Mouse (Mus musculus) forebrain, embryonic 15.5 days (tissue): ENCODE measurements at regions not wholly inside any gene's neighbourhood (a gene's known extent, or its start where the extent isn't known, plus 50 kb on each side); places are given as distances from the start of the nearest gene placed in this dataset.

Experiments used
- ATAC-seq: fragments of 200-750 bp; cut with Nextera tagmentation; replicated peaks from 2 replicates; pipeline ENCODE4 v1.8.0; 2017; ENCODE audit warnings: mild to moderate bottlenecking, moderate TSS enrichment, moderate library complexity
- H3K27ac ChIP-seq: fragments of 300-500 bp; sonication (generic); replicated peaks from 2 replicates; pipeline ENCODE4 v1.5.1; 2015; ENCODE audit warnings: mild to moderate bottlenecking, inconsistent platforms
- H3K27me3 ChIP-seq: fragments of 300-500 bp; sonication (generic); 2 replicates; pipeline ENCODE4 v1.6.1; 2015; ENCODE audit warnings: inconsistent platforms
- H3K36me3 ChIP-seq: fragments of 300-500 bp; sonication (generic); 2 replicates; pipeline ENCODE4 v1.6.1; 2015; ENCODE audit warnings: mild to moderate bottlenecking, inconsistent platforms
- H3K4me1 ChIP-seq: fragments of 300-500 bp; sonication (generic); 2 replicates; pipeline ENCODE4 v1.6.1; 2015; ENCODE audit warnings: inconsistent platforms
- H3K4me2 ChIP-seq: fragments of 300-500 bp; sonication (generic); replicated peaks from 2 replicates; pipeline ENCODE4 v1.6.1; 2015; ENCODE audit warnings: mild to moderate bottlenecking, inconsistent platforms
- H3K4me3 ChIP-seq: fragments of 300-500 bp; sonication (generic); 2 replicates; pipeline ENCODE4 v1.5.1; 2015; ENCODE audit warnings: mild to moderate bottlenecking, inconsistent platforms
- H3K9ac ChIP-seq: fragments of 300-500 bp; sonication (generic); replicated peaks from 2 replicates; pipeline ENCODE4 v1.6.1; 2015; ENCODE audit warnings: mild to moderate bottlenecking, inconsistent platforms
- H3K9me3 ChIP-seq: fragments of 300-500 bp; sonication (generic); 2 replicates; pipeline ENCODE4 v1.6.1; 2016; ENCODE audit warnings: inconsistent platforms
- WGBS: fragments of 180-500 bp; shearing (Covaris S2); methylation state at CpG from one replicate; pipeline ENCODE4 v1.1.7; 2015; ENCODE audit warnings: mixed read lengths; 5-methylcytosine and 5-hydroxymethylcytosine counted together

DNA sequence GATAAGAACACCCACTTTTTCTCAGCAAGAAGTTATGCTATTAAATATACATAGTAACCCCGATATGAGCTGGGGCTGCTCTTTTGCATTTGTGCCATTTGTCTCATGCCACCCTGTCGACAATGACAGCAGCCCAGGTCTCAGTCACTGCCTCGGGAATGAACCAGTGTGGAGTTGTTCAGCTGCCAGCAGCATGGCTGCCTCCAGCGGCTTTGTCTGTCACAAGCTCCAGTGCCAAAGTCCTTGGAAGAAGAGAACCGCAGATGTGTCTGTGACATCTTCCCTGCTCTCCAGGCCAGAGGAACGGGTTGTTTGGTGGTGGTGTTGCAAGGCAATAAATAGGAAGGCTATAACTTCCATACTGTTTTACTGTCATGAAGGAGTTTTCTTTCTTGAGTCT, 130.7 kb downstream of the Cep170 start:
- Histone ChIP-seq H3K9me3 (no peaks in the 10 kb centered on the region), H3K4me1 (no peaks in the 10 kb centered on the region), H3K4me3 (no peak overlapping the region), H3K27me3 (no peaks in the 10 kb centered on the region), H3K27ac (no peak overlapping the region), H3K4me2 (no peak overlapping the region), H3K36me3 (no peaks in the 10 kb centered on the region), H3K9ac (no peak overlapping the region)
- 58% methylated on average over 6 of the region's 6 CpGs for WGBS
- no peak for ATAC-seq

DNA sequence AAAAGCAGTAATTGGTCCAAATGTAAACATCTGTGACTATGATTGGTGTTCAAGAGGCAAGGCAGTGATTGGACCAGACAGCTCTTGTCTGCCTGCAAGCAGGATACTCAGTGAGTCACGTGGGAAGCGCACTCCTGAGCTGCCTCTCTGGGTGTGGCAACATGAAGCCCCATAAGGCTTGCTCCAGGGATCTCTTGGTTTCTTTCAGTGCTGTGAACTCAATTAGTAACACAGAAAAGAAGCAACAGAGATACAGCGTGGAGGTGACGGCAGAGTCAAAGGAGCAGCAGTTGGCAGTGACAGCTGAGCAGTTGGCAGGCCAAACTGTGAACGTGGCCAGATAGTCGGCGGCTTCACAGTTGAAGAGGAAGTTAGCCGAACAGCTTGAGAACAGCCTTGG, 131.9 kb downstream of the Cep170 start:
- Histone ChIP-seq H3K27me3 (no peaks in the 10 kb centered on the region), H3K9ac (no peak overlapping the region), H3K4me3 (no peak overlapping the region), H3K27ac (no peak overlapping the region), H3K4me2 (no peak overlapping the region), H3K9me3 (no peaks in the 10 kb centered on the region), H3K36me3 (no peaks in the 10 kb centered on the region), H3K4me1 (no peaks in the 10 kb centered on the region)
- ATAC-seq = peak; percentile 57
- 51% methylated on average over 8 of the region's 8 CpGs for WGBS

DNA sequence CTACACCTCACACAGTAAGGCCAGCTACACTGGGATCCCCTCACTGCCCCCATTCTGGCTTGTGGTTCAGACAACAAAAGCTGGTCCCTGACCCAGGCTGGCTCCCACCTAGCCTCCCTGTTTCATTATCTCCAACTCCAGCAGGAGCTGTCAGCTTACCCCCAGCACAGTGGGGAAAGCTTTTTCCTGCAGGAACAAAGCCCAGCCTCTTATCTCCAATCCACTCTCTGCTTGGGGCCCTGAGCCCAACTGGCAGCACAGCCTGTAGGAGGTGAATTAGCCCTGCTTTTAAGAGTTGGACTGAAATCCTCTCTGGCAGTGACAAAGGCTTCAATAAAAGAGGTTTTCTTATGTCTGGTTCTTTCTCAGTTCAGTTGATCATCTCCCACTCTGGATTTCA, 138.7 kb downstream of the Cep170 start:
- no peak overlapping the region for H3K27ac ChIP-seq

DNA sequence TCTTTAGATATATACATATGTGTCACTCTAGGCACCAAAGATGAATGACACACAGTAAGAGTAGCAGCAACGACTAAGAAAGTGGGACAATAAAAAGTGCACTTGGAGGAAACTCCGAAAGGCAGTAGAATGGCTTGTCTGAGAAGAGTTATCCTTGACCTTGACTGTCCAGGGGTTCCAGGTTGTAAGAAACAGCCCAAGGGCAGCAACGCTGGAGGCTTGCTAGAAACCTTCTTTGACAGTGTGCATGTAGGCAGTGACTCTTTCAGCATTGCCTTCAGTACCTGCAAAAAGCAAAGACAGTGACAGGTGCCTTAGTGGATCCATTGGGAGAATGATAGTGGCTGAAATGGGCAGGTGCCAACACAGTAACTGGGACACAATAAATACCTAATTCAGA, 142.8 kb downstream of the Cep170 start:
- ATAC-seq = no peak
- Histone ChIP-seq H3K4me3 (no peak overlapping the region), H3K9ac (no peak overlapping the region), H3K9me3 (no peaks in the 10 kb centered on the region), H3K36me3 (no peaks in the 10 kb centered on the region), H3K27me3 (no peaks in the 10 kb centered on the region), H3K4me1 (no peaks in the 10 kb centered on the region), H3K27ac (no peak overlapping the region), H3K4me2 (no peak overlapping the region)
- WGBS = 75% methylated on average over 3 of the region's 3 CpGs

More for the DNA sequence above, 138.7 kb downstream of the Cep170 start:
- H3K9me3 ChIP-seq = no peaks in the 10 kb centered on the region
- H3K27me3 ChIP-seq = no peaks in the 10 kb centered on the region
- H3K4me2 ChIP-seq = no peak overlapping the region
- no peaks in the 10 kb centered on the region for H3K36me3 ChIP-seq
- peak; percentile 41; the same call in 1 of the 2 replicates for ATAC-seq
- no peak overlapping the region for H3K9ac ChIP-seq
- H3K4me3 ChIP-seq = no peak overlapping the region
- no peaks in the 10 kb centered on the region for H3K4me1 ChIP-seq

DNA sequence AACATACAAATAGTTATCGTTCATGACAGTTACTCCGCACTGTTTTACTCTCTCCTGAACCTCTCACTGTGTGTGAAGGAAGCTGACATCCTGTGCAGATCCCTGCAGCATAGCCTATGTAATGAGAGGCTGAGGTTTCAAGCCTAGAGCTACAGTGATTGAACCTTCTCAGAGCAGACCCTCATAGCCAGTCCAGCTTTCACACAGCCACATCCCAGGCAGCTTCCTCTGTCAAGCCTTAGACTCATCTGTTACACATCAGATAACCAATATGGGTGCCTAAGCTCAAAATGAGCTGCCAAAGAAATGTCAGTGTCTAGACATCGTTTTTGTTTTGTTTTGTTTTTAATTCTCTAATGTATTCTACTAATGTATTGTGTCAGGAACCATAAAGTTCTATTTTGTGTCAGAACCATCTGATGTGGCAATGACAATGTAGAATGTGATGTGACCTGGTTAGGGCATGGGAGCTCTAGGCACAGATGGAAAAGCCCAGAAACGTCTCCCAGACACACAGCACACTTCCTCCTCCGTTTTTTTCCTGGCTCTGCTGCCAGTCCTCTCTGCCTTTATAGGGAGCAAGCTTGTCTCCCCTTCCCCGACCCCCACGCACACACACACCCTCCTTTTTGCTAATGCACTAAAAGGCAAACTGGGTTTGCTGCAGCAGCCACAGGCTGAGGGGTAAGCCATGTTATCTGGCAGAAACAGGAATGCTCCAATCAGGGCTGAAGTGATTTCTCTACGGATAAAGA, 146.1 kb downstream of the Cep170 start:
- no peak overlapping the region for H3K9ac ChIP-seq
- 67% methylated on average over 8 of the region's 8 CpGs for WGBS
- no peak overlapping the region for H3K4me3 ChIP-seq
- H3K27me3 ChIP-seq = no peaks in the 10 kb centered on the region
- H3K4me1 ChIP-seq = no peaks in the 10 kb centered on the region
- no peak overlapping the region for H3K4me2 ChIP-seq
- no peaks in the 10 kb centered on the region for H3K36me3 ChIP-seq
- H3K27ac ChIP-seq = no peak overlapping the region
- H3K9me3 ChIP-seq = no peaks in the 10 kb centered on the region
- ATAC-seq = no peak

DNA sequence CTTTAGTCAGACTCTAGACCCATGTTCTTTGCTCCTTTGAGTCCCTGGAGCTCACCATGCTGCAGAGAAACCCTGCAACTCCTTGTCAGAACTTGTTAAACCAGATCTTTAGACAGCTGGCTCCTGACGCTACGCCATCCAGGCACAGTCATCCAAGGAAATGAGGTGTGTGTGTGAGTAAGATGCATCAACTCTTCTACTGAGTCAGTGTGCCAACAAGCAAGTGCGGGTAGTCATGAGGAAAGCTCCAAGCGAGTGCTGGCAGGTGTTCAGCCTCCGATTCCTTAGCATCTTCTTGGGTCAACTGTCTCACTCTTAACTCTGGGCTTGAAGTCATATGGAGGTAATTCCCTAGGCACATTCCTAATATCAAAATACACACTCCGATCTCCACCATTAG, 153.6 kb downstream of the Cep170 start:
- 95% methylated on average over 6 of the region's 6 CpGs for WGBS
- Histone ChIP-seq H3K36me3 (no peaks in the 10 kb centered on the region), H3K4me1 (no peaks in the 10 kb centered on the region), H3K9ac (no peak overlapping the region), H3K27ac (no peak overlapping the region), H3K9me3 (no peaks in the 10 kb centered on the region), H3K27me3 (no peaks in the 10 kb centered on the region), H3K4me3 (no peak overlapping the region), H3K4me2 (no peak overlapping the region)
- no peak for ATAC-seq

DNA sequence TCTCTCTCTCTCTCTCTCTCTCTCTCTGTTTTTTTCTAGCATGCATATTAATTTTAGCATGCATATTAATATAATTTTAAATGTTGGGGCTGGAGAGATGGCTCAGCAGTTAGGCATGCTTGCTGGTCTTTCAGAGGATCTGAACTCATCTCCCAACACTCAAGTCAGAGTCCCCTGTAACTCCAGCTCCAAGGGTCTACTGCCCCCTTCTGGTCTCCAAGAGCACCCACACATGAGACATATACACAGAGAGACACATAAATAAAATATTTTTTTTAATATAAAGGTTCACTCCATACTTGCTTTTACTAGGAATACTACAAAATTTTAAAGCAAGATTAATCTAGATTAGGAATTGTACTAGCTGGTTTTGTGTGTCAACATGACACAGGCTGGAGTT, 155.2 kb downstream of the Cep170 start:
- H3K27ac ChIP-seq = no peak overlapping the region
- no peak for ATAC-seq
- no peak overlapping the region for H3K9ac ChIP-seq
- H3K4me1 ChIP-seq = no peaks in the 10 kb centered on the region
- no peaks in the 10 kb centered on the region for H3K36me3 ChIP-seq
- no peak overlapping the region for H3K4me2 ChIP-seq
- no peaks in the 10 kb centered on the region for H3K9me3 ChIP-seq
- H3K4me3 ChIP-seq = no peak overlapping the region
- no peaks in the 10 kb centered on the region for H3K27me3 ChIP-seq

DNA sequence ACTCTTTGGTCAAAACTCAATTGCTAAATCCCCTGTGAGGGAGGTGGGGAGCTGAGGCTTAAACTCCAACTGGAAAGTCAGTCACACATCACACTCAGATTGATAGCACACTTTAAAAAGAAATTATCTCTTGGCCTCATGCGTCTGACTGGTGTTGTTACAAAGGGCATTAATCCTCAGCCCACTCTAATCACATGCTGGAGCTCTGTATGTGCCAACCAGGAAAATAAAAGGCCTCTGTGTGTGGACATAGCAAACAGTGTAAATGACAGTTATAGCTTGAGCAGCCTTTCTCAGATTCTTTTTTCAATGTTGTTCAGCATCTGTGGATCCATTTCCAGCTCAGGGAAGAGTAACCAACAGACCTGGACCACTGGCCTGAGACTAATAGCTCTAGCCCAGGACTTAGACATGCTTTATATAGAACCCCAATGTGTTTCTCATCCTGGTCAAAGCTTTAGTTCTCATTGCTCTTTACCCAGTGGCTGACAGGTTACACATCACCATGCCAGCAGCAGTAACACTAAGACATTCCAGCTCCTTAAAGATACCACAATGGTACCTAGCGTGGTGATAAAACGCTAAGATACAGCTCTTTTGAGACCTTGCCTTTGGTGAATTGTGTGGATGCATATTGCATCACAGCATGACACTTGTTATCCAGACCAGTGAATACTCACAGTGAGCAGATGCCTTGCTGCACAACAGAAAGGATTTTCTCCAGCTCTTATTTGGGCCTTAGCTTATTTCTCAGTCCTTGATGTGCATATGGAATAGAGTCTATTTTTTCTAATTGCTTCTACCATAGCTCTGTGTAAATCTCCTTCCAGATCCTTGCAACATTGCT, 158.2 kb downstream of the Cep170 start:
- H3K27me3 ChIP-seq = no peaks in the 10 kb centered on the region
- H3K9ac ChIP-seq = no peak overlapping the region
- H3K4me3 ChIP-seq = no peak overlapping the region
- no peak overlapping the region for H3K27ac ChIP-seq
- no peaks in the 10 kb centered on the region for H3K4me1 ChIP-seq
- H3K36me3 ChIP-seq = no peaks in the 10 kb centered on the region
- WGBS = 45% methylated on average over 3 of the region's 3 CpGs
- no peak for ATAC-seq
- H3K9me3 ChIP-seq = no peaks in the 10 kb centered on the region
- no peak overlapping the region for H3K4me2 ChIP-seq

DNA sequence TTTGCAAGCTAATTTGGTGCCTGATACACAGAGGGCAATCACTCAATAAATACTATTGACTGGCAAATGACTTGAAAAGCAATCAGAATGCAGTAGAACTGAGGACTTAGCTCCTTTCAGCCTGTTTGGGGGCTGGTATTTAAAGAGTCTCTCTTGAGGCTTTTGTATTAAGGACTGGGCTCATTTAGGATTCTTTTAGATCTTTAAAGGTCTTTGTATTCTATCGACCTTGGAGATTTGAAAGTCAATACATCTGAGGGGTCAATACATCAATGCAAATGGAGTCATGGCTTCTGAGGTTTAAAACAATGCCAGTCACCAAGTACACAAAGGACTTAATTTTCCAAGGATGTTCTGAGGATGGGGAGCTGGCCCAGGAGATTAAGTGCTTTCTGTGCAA, 169.6 kb downstream of the Cep170 start:
- H3K4me3 ChIP-seq = no peak overlapping the region
- H3K36me3 ChIP-seq = no peaks in the 10 kb centered on the region
- no peak for ATAC-seq
- H3K4me2 ChIP-seq = no peak overlapping the region
- H3K4me1 ChIP-seq = no peaks in the 10 kb centered on the region
- H3K27me3 ChIP-seq = no peaks in the 10 kb centered on the region
- H3K9me3 ChIP-seq = no peaks in the 10 kb centered on the region
- no peak overlapping the region for H3K27ac ChIP-seq
- WGBS = 4% methylated on average over 1 of the region's 1 CpGs
- no peak overlapping the region for H3K9ac ChIP-seq

DNA sequence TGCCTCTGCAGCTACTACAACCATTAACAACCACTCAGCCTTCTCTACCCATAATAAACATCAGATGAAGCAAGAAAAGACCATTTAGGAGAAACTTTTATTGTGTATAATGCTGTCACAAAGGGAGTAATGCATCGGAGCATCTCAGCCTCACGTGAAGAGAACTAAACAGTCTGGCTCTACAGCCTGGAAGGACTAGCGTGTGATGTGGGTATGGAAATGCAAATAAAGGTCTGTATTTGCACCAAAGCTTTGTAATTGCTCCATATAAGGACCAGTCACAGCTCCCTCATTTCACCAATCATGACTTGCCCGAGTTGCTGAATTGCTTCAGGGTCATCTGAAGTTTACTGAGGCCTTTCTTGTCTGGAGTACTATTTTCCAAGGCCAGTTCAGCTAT, 190.7 kb downstream of the Cep170 start:
- H3K27me3 ChIP-seq = no peaks in the 10 kb centered on the region
- ATAC-seq = no peak
- WGBS = 59% methylated on average over 4 of the region's 4 CpGs
- no peaks in the 10 kb centered on the region for H3K4me1 ChIP-seq
- H3K27ac ChIP-seq = no peak overlapping the region
- H3K36me3 ChIP-seq = no peaks in the 10 kb centered on the region
- H3K9ac ChIP-seq = no peak overlapping the region
- H3K4me2 ChIP-seq = no peak overlapping the region
- H3K9me3 ChIP-seq = no peaks in the 10 kb centered on the region
- H3K4me3 ChIP-seq = no peak overlapping the region

DNA sequence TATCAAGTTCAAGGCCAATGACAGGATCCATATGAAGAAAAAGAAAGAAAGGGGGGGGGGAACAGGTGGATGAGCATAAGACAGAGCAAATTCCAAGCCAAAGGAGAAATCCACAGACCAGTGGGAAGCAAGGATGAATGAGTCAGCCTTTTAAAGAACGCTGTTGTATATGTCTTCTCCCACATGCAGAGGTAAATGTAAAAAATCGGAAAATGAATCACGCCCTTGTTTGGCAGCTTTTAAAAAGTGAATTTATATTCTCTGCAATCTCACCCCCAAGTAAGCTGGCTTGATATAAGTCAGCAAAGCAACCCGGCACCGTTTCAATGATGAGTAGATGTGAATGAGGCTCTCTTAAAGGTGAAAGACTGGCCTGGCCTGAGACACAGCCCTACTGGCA, 191.7 kb downstream of the Cep170 start:
- H3K4me1 ChIP-seq = no peaks in the 10 kb centered on the region
- no peaks in the 10 kb centered on the region for H3K36me3 ChIP-seq
- H3K27me3 ChIP-seq = no peaks in the 10 kb centered on the region
- WGBS = 88% methylated on average over 5 of the region's 5 CpGs
- H3K4me3 ChIP-seq = no peak overlapping the region
- H3K9me3 ChIP-seq = no peaks in the 10 kb centered on the region
- no peak overlapping the region for H3K9ac ChIP-seq
- no peak overlapping the region for H3K27ac ChIP-seq
- no peak overlapping the region for H3K4me2 ChIP-seq
- no peak for ATAC-seq

DNA sequence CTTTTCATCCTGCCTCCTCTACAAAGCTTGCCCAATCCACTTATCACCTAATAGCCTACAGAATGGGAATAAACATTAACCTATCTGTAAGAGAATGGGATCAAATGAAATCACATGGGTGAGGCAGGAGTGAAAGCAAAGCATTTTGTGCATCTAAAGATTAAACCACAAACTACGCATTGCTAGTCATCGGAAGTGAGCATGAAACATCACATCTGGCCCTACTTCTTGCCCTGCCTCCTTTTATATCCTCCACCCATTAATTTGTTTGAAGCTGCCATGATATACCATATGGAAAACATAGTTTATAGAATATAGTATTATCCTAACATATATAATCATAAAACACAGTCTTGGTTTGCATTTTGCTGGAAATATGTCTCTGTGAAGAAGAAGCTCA, 192.6 kb downstream of the Cep170 start:
- Histone ChIP-seq H3K9ac (no peak overlapping the region), H3K4me1 (no peaks in the 10 kb centered on the region), H3K4me2 (no peak overlapping the region), H3K27ac (no peak overlapping the region), H3K9me3 (no peaks in the 10 kb centered on the region), H3K27me3 (no peaks in the 10 kb centered on the region), H3K4me3 (no peak overlapping the region), H3K36me3 (no peaks in the 10 kb centered on the region)
- no peak for ATAC-seq
- 97% methylated on average over 2 of the region's 2 CpGs for WGBS

DNA sequence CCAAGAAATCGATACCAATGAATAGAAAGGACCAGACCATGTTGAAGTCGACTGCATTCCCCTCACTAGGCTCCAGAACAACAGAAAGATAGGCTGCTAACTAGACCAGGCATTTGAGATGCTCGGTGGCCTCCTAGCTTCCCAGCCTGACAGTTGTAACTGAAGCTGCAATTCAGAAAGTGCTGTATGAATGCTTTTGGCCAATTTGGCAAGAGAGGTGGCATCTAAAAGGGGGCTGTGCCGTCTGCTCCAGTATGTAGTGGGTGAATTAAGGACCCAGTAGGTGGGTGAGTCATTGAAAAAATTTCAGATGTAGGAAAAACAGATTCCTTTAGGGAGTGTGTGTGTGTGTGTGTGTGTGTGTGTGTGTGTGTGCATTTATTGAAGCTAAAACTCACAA, 195.0 kb downstream of the Cep170 start:
- WGBS = 74% methylated on average over 4 of the region's 4 CpGs
- no peak overlapping the region for H3K9ac ChIP-seq
- no peak for ATAC-seq

More for the DNA sequence above, 195.0 kb downstream of the Cep170 start:
- H3K4me2 ChIP-seq = no peak overlapping the region
- H3K9me3 ChIP-seq = no peaks in the 10 kb centered on the region
- H3K36me3 ChIP-seq = no peaks in the 10 kb centered on the region
- H3K27ac ChIP-seq = no peak overlapping the region
- H3K27me3 ChIP-seq = no peaks in the 10 kb centered on the region
- H3K4me3 ChIP-seq = no peak overlapping the region
- no peaks in the 10 kb centered on the region for H3K4me1 ChIP-seq
